Mouse (Mus musculus) gastrocnemius, adult 2 months (tissue): Measurements from ENCODE around the gene D930007J09Rik. TPM values are rescaled to one million over a fixed set of nuclear protein-coding genes. Genes with fewer than 3 reads are reported as not detected.

Experiments
- DNase-seq: peaks from one replicate; pipeline ENCODE4 v3.0.0; 2022
- H3K27ac ChIP-seq: fragments of 200-600 bp; 2 replicates; pipeline ENCODE4 v1.8.1; 2022; ENCODE audit warnings: mild to moderate bottlenecking
- H3K4me3 ChIP-seq: fragments of 200-600 bp; 2 replicates; pipeline ENCODE4 v1.8.1; 2022; ENCODE audit warnings: mild to moderate bottlenecking, moderate library complexity
- CTCF ChIP-seq: fragments of 200-600 bp; IDR thresholded peaks from 2 replicates; pipeline ENCODE4 v1.8.1; 2022; ENCODE audit warnings: antibody characterized with exemption, mild to moderate bottlenecking, moderate library complexity
- intact Hi-C: fragments of 180-260 bp; cut with DNase I; formaldehyde crosslinking; loops from one replicate; pipeline ENCODE4 v1.15.1; 2025
- long read RNA-seq, 2 experiments: library from polyadenylated mRNA; stranded (forward); transcript quantifications; one replicate each; pipeline ENCODE4 v2.0.0; 2021
- total RNA-seq, 2 experiments: library from RNA; stranded (reverse); gene quantifications; 2 replicates each; pipeline ENCODE4 v1.2.3; 2021

The D930007J09Rik gene
- not detected for total RNA-seq
- long read RNA-seq, experiment 1 = 0 reads
- long read RNA-seq, experiment 2 = 0 reads

DNA sequence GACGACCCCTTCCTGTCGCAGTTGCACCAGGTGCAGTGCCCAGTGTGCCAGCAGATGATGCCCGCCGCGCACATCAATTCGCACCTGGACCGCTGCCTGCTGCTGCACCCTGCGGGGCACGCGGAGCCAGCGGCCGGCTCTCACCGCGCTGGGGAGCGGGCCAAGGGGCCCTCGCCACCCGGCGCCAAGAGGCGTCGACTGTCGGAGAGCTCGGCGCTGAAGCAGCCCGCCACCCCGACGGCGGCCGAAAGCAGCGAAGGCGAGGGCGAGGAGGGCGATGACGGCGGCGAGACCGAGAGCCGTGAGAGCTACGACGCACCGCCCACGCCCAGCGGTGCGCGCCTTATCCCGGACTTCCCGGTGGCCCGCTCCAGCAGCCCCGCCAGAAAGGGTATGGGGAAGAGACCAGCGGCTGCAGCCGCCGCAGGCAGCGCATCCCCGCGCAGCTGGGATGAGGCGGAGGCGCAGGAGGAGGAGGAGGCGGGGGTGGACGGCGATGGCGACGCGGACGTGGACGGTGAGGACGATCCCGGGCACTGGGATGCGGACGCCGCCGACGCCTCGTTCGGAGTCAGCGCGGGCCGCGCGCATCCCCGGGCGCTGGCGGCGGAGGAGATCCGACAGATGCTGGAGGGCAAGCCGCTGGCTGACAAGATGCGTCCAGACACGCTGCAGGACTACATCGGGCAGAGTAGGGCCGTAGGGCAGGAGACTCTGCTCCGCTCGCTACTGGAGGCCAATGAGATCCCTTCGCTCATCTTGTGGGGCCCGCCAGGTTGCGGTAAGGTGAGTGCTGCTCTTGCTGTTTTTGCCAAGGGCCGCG is at the start of gene D930007J09Rik:
TSS of gene D930007J09Rik (minus strand) at position 591 of the 823 bp plus-strand sequence.
- intact Hi-C loops = no loop called here
- Histone ChIP-seq H3K4me3 (peak within 1 kb of the TSS; percentile 99), H3K27ac (peak within 1 kb of the TSS; percentile 95)
- no peak for TF ChIP-seq CTCF
- DNase-seq = no peak

DNA sequence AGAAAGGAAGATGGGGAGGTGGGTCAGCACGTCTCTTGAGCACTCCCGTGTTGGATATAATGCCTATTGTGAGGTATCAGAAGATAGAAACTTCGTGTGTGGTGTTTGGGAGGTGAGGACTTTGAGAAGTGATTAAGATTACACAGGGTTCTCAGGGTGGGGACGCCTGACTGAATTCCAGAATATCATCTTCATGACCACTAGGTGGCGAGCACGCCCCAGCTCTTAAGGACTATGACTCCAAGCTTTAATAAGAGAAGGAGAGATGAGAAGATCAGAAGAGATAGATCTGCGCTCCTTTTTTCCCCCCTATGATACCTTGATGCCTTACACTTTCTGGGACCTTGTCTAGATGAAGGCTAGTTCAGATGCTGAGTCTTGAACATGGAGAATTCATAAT is 49.3 kb upstream of the D930007J09Rik start:
- peak; percentile 68 for DNase-seq
- TF ChIP-seq CTCF = peak; percentile 80
- intact Hi-C loops = no loop called here
- Histone ChIP-seq H3K4me3 (no peak overlapping the region), H3K27ac (peak overlapping the region; percentile 46; the same call in 1 of the 2 replicates)

DNA sequence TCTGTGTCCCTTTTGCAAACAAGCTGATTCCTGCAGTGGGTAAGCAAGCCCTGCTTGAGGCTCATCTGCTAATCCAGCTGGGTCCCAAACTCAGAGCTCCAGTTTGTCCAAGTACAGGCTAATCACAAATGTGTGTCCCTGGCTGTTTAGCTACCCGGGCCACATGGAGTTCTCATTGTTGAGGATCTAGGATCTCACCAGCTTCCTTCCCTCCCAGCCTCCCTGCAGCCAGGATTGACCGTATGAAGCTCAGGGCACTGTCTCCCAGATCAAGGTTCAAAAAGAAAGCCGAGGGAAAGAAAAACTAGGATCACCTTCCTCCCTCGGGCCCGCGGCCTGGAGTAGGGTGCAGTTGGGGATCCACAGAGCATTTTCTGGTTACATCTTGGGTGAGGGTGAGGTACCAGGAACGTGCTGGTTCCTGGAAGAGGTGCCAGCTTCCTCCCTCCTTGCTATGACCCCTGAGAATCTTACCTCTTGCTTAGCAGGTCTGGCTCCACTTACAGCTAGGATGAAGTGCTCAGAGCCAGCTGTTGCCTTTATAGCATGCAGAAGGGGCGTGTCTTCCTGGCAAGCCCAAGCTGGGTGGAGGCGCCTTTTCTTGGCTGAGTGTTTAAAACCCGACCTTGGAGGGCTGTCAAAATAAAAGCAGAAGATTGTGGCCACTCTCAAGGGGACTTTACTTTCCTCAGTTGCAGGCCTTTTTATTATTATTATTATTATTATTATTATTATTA is 48.2 kb upstream of the D930007J09Rik start, which contains the start of gene Serpinb1a:
TSS of gene Serpinb1a (minus strand) at position 518 of the 737 bp plus-strand sequence.
- Histone ChIP-seq H3K4me3 (peak within 1 kb of the TSS; percentile 64), H3K27ac (peak within 1 kb of the TSS; percentile 60)
- intact Hi-C loops = no loop called here
- TF ChIP-seq CTCF = no peak
- peak; percentile 80 for DNase-seq

DNA sequence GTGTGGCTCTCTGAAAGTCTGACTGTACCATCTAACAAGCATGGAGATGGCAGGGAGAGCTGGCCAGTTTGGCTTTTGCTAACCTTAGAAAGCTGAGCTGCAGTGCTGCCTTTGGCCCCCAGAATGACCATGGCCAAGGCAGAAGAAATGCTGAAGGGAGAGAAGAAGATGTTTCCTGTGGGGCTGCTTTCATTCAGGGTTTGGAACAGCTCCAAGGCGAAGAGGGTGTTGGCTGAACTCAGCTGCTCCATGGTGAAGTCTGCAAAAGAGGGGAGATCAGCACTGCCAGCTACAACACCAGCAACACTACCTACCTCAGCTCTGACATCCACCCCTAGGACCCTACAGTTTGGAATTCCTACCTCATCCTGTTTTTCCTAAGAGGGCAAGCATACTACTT is 47.5 kb upstream of the D930007J09Rik start:
- no peak overlapping the region; the same call in 1 of the 2 replicates for H3K27ac ChIP-seq
- peak overlapping the region; percentile 64 for H3K4me3 ChIP-seq
- no peak for DNase-seq
- no peak for TF ChIP-seq CTCF
- intact Hi-C loops = no loop called here

DNA sequence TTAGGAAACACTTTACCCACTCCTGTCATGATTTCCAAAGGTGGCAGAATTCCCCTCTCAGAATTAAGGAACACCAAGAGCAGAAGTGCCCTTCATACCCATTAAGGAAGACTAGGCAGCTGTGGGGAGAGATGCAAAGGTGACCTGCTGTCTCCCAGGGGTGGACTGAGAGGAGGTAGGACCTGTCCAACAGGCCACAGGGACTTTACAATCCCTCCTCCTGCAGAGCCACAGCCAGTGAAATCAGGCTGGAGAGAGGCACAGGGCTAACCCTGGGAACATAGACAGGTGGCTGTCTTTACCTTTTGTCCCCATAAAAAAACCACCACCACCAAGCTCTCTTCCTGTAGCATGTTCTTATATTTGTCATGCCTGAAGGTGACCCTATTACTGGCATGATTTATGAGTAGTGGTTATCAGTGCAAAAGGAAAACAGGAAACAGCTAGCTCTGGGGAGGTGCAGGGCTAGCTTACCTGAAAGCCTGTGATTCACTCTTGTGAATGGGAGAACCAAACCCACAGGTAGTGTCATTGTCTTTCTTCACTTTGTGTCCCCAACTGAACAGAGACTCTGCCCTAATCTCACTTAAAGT is 47.0 kb upstream of the D930007J09Rik start:
- intact Hi-C loops = no loop called here
- TF ChIP-seq CTCF = no peak
- no peak for DNase-seq
- peak overlapping the region; percentile 64 for H3K4me3 ChIP-seq
- H3K27ac ChIP-seq = no peak overlapping the region

DNA sequence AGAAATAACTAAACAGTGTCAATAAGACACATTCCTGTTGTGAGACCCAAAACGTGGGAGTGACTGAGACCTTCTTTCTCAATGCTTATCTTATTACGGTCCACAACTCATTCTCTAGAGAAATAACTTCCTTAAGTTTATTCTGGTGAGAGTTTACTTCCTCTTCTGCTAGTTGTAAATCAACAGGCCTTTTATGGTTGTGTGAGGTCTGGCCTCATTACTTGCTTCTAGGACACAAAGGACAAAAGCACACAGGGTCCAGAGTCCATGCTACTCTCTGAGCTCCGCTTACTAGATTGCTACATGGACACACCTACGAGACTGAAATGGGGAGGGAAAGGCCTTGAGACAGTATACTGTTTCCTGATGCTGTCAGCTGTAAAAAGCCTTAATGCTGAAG is 46.4 kb upstream of the D930007J09Rik start:
- no peak for DNase-seq
- Histone ChIP-seq H3K27ac (no peak overlapping the region), H3K4me3 (peak overlapping the region; percentile 7; the same call in 1 of the 2 replicates)
- intact Hi-C loops = no loop called here
- no peak for TF ChIP-seq CTCF

- intact Hi-C loops = no loop called here
- DNase-seq = no peak
- H3K27ac ChIP-seq = no peak overlapping the region
- no peak overlapping the region for H3K4me3 ChIP-seq
- no peak for TF ChIP-seq CTCF
Measured at GRCm38 (mm10) chr13:32846221-32846620, 43.6 kb upstream of the D930007J09Rik start.

GRCm38 (mm10) chr13:32841349-32841748 is 38.7 kb upstream of the D930007J09Rik start:
- intact Hi-C loops = no loop called here
- DNase-seq = no peak
- no peak overlapping the region for H3K4me3 ChIP-seq
- no peak overlapping the region for H3K27ac ChIP-seq
- no peak for TF ChIP-seq CTCF

DNA sequence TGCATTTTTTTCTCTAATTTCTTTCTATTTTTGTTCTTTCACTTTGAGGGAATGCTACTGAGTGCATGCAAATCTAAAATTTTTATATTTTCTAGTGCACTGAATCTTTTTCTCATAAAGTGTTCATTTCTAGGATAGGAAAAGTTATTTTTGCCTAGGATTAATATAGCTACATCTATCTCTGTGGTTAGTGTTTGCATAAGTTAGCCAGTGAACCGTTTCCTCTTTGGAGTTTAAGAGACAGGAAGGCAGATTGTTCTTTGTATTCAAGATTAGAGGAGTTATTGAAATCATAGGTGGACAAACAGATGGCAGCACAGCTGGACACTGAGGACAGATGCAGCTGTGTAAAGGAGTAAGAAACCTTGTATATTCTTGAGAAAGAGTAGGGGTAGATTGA is 36.7 kb upstream of the D930007J09Rik start:
- Histone ChIP-seq H3K27ac (no peak overlapping the region), H3K4me3 (no peak overlapping the region)
- no peak for TF ChIP-seq CTCF
- DNase-seq = no peak
- intact Hi-C loops = no loop called here

DNA sequence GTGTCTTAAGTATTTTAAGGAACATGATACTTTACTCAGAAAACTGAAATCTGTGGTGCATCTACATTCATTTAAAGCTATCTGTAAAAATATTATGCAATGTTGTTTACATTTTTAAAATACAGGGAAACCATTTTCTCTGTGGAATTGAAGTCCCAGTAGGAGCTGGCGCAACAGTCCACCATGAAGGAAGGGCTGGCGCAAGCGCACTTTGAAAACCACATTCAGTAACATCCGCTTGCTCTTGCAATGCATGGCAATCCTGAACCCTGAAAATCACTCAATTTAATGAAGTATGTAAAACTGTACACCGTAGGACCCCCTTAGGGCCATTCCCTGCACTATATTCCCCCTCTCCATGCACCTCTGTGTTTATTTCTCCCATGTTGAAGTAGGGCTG is 31.9 kb upstream of the D930007J09Rik start:
- Histone ChIP-seq H3K27ac (no peak overlapping the region), H3K4me3 (no peak overlapping the region)
- DNase-seq = no peak
- intact Hi-C loops = no loop called here
- no peak for TF ChIP-seq CTCF

DNA sequence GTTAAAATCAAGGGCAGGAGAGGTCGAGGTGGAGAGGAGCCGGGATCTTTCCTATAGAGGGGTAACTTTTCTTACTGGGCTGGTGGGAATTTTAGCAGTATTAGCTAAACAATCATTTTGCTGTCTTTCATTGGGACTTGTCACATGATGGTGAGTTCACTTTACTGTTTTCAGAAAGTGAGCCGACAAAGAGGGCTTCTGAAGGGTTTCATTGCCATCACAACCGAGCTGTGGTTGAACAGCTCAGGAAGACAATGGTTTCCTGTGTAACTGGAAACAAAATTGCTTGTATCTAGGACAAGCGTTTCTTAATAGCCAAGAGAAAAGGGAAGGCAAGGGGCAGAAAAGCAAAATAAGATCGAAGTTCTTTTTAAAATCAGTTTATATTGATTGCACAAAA is 30.6 kb upstream of the D930007J09Rik start:
- Histone ChIP-seq H3K4me3 (no peak overlapping the region), H3K27ac (no peak overlapping the region)
- intact Hi-C loops = no loop called here
- DNase-seq = no peak
- TF ChIP-seq CTCF = no peak

DNA sequence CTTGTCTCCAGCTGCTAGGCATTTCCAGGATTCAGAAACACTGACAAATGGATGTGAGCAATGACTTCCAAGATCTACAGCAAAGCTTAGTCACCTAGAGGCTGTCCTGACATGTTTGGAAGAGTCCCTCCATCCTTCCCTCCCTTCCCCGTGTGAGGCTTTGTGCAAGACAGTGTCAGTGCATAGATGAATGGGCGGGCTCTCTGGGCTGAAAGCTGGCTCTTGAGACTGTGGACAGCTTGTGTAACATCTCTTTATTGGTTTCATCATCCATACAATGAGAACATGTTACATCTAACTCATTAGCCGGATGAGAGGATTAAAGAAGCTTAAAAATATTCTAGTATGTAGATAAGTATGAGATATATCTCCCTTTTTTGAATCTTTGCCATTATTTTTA is 30.1 kb upstream of the D930007J09Rik start:
- Histone ChIP-seq H3K27ac (no peak overlapping the region), H3K4me3 (no peak overlapping the region)
- no peak for TF ChIP-seq CTCF
- no peak for DNase-seq
- intact Hi-C loops = no loop called here
